Comparison of ENCODE assay signal across 29 mouse cellular contexts in the genomic region with DNA sequence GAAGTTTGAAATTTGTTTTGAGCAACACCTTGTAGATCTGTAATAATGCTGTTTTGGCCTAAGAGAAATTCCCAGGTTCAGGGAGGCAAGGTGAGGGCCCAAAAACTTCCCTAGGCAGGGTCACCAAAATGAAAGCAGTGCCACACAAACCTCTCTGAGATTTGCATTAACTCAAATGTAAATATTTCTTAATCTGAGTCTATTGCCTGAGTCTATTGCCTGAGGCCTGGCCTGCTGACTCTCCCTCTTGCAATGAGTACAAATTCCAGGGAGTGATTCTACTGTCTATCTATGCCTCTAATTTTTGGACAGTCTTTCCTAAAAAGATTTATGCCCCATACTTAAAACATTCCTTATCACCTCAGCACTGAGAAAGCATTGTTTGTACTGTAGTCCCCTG.
"Had no signal": no experiment of that assay in that cellular context is flagged by ENCODE, and none has a peak within 500 bp of the region (broad histone marks: within the 10 kb centered on the region; RNA-seq: fewer than 3 reads in every experiment).

No protein-coding gene starts in this region.

- H3K9me3 ChIP-seq: heart, embryonic 13.5 days; heart, embryonic 15.5 days; hindbrain, embryonic 13.5 days; hindbrain, embryonic 15.5 days; kidney, embryonic 15.5 days; limb, embryonic 13.5 days; limb, embryonic 15.5 days; liver, embryonic 12.5 days had no signal

- H3K4me2 ChIP-seq: heart, embryonic 11.5 days; heart, embryonic 13.5 days; heart, embryonic 15.5 days; hindbrain, embryonic 13.5 days; hindbrain, embryonic 15.5 days; kidney, embryonic 15.5 days; limb, embryonic 13.5 days; limb, embryonic 15.5 days; liver, embryonic 12.5 days had no signal

- H3K9ac ChIP-seq: heart, embryonic 13.5 days; heart, embryonic 15.5 days; hindbrain, embryonic 13.5 days; hindbrain, embryonic 15.5 days; kidney, embryonic 15.5 days; limb, embryonic 13.5 days; limb, embryonic 15.5 days; liver, embryonic 12.5 days; liver, embryonic 14.5 days had no signal

- H3K27ac ChIP-seq: gastrocnemius, adult 2 months; heart, adult 2 months; heart, embryonic 13.5 days; heart, embryonic 15.5 days; hindbrain, embryonic 13.5 days; hindbrain, embryonic 15.5 days; hindbrain, postnatal 0 days; kidney, embryonic 15.5 days; kidney, postnatal 0 days; left cerebral cortex, adult 2 months; limb, embryonic 13.5 days; limb, embryonic 15.5 days; liver, embryonic 12.5 days; liver, embryonic 14.5 days had no signal

- H3K27me3 ChIP-seq: heart, embryonic 13.5 days; heart, embryonic 15.5 days; hindbrain, embryonic 13.5 days; hindbrain, embryonic 15.5 days; kidney, embryonic 15.5 days; limb, embryonic 13.5 days; limb, embryonic 15.5 days; liver, embryonic 12.5 days had no signal

- ATAC-seq: hindbrain, postnatal 0 days; intestine, embryonic 16.5 days; liver, embryonic 12.5 days had no signal

- H3K4me1 ChIP-seq: heart, embryonic 13.5 days; heart, embryonic 15.5 days; hindbrain, embryonic 13.5 days; hindbrain, embryonic 15.5 days; kidney, embryonic 15.5 days; limb, embryonic 13.5 days; limb, embryonic 15.5 days; liver, embryonic 12.5 days had no signal

- DNase-seq: gastrocnemius, adult 2 months; gastrocnemius, postnatal 10 days; gastrocnemius, postnatal 36 days; heart, adult 11 months; heart, adult 2 months; heart, postnatal 14 days; heart, postnatal 36 days; kidney, adult 11 months; kidney, adult 2 months; kidney, adult 9 months; kidney, postnatal 14 days; kidney, postnatal 36 days; layer of hippocampus, adult 9-11 months; layer of hippocampus, postnatal 36 days; left cerebral cortex, postnatal 4 days had no signal

- H3K36me3 ChIP-seq: heart, embryonic 13.5 days; heart, embryonic 15.5 days; hindbrain, embryonic 13.5 days; hindbrain, embryonic 15.5 days; kidney, embryonic 15.5 days; limb, embryonic 13.5 days; limb, embryonic 15.5 days; liver, embryonic 12.5 days had no signal

- H3K4me3 ChIP-seq: gastrocnemius, adult 2 months; heart, adult 2 months; heart, embryonic 13.5 days; heart, embryonic 15.5 days; hindbrain, embryonic 13.5 days; hindbrain, embryonic 15.5 days; kidney, embryonic 15.5 days; left cerebral cortex, adult 2 months; limb, embryonic 13.5 days; limb, embryonic 15.5 days; liver, embryonic 12.5 days had no signal
